Mouse (Mus musculus) kidney, embryonic 15.5 days (tissue): ENCODE data around the gene Slc22a20. TPM values are rescaled to one million over a fixed set of nuclear protein-coding genes. Genes with fewer than 3 reads are reported as not detected.

Experiments used
- ATAC-seq: fragments of 200-750 bp; cut with Nextera tagmentation; replicated peaks from 2 replicates; pipeline ENCODE4 v1.8.0; 2017; ENCODE audit warnings: moderate TSS enrichment; ENCODE audit not compliant: low FRiP score
- H3K27ac ChIP-seq: fragments of 300-500 bp; sonication (generic); 2 replicates; pipeline ENCODE4 v1.5.1; 2015; ENCODE audit warnings: mild to moderate bottlenecking, inconsistent platforms
- H3K27me3 ChIP-seq: fragments of 300-500 bp; sonication (generic); 2 replicates; pipeline ENCODE4 v1.6.1; 2015; ENCODE audit warnings: inconsistent platforms
- H3K36me3 ChIP-seq: fragments of 300-500 bp; sonication (generic); 2 replicates; pipeline ENCODE4 v1.6.1; 2015; ENCODE audit warnings: inconsistent platforms
- H3K4me1 ChIP-seq: fragments of 300-500 bp; sonication (generic); 2 replicates; pipeline ENCODE4 v1.6.1; 2015; ENCODE audit warnings: inconsistent platforms
- H3K4me2 ChIP-seq: fragments of 300-500 bp; sonication (generic); 2 replicates; pipeline ENCODE4 v1.6.1; 2015; ENCODE audit warnings: moderate library complexity, mild to moderate bottlenecking, inconsistent platforms
- H3K4me3 ChIP-seq: fragments of 300-500 bp; sonication (generic); replicated peaks from 2 replicates; pipeline ENCODE4 v1.5.1; 2015; ENCODE audit warnings: mild to moderate bottlenecking, inconsistent platforms
- H3K9ac ChIP-seq: fragments of 300-500 bp; sonication (generic); 2 replicates; pipeline ENCODE4 v1.6.1; 2015; ENCODE audit warnings: mild to moderate bottlenecking, inconsistent platforms
- H3K9me3 ChIP-seq: fragments of 300-500 bp; sonication (generic); replicated peaks from 2 replicates; pipeline ENCODE4 v1.6.1; 2016; ENCODE audit warnings: inconsistent platforms
- WGBS: fragments of 180-500 bp; shearing (Covaris S2); methylation state at CpG from one replicate; pipeline ENCODE4 v1.1.7; 2015; ENCODE audit warnings: mixed read lengths; 5-methylcytosine and 5-hydroxymethylcytosine counted together
- polyA plus RNA-seq: library from polyadenylated mRNA; unstranded; fragments of >200 nt; fragmentation: Nextera tagmentation; extraction: Ambion mirVana; gene quantifications from 2 replicates; pipeline ENCODE4 v1.2.1, GENCODE M21; 2015

The Slc22a20 gene
- polyA plus RNA-seq, 1 experiment from 2014 or later = not detected

DNA sequence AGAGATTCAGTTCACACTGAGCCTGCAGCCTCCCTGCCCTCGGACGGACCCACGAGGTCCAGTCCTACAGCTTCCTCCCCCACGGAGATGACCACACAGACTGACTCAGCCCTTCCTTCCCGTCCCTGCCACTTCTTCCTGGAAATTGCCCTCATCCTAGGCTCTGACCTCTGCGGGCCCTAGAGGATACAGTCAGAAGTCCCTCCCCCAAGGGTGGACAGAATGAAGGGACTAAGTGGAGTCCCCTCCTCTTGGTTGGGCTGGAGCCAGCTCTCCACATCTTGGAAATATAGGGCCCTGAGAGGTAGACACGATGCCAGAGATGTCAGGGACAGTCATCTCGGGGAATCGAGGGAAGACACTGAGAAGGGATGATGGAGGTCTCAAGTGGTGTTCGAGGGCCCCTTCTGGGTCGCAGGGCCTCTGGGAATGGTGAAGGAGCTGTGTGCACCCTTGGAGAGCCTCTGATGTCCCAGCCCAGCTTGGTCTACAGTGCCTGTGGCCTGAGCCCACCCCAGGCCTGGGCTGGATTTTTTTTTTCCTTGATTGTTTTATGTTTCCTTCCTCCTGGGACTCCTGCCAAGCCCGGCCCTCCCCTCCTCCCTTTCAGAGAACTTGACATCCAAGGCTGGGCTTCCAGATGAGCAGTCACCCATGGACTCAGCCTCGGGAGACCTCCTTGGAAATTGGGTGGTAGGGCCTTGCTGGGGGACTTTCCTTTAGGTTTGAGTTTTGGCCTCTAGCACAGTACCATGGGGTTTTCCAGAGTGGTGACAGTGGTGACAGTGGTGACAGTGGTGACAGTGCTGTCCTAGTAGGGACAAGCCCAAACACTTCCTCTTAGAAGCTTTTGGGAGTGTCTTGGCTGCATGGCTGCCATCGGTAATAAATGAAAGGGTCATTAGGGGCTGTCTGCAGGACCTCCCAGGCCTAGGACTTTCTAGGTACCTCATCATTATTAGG is 56.0 kb downstream of the Slc22a20 start:
- no peak overlapping the region for H3K4me3 ChIP-seq
- H3K4me1 ChIP-seq = peaks cover 61% of the 10 kb centered on the region
- H3K9me3 ChIP-seq = no peaks in the 10 kb centered on the region
- ATAC-seq = peak; percentile 38
- no peak overlapping the region for H3K9ac ChIP-seq
- peaks cover 4% of the 10 kb centered on the region; the same call in 1 of the 2 replicates for H3K27me3 ChIP-seq
- H3K27ac ChIP-seq = peak overlapping the region; percentile 93
- 29% methylated on average over 14 of the region's 14 CpGs for WGBS
- no peaks in the 10 kb centered on the region for H3K36me3 ChIP-seq
- peak overlapping the region; percentile 20 for H3K4me2 ChIP-seq

DNA sequence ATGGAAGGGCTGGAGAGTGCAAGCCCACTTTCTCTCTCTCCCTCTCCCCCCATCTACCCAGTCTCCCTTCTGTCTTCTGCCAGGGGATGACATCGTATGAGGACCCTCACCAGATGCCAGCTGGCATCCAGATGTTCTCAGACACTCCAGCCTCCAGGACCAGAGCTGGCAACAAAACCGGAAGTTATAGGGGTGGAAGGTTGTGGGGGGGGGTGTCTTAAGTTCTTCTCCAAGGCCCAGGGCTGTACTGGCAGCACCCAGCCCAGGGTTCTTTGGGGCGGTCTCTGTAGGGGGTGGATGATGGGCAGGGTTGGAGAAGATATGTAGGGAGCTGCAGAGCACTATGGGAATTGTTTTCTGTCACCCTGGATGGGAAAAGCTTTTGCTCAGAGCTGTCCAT is 57.4 kb downstream of the Slc22a20 start:
- WGBS = 56% methylated on average over 3 of the region's 3 CpGs
- peak overlapping the region; percentile 29 for H3K4me2 ChIP-seq
- H3K9me3 ChIP-seq = no peaks in the 10 kb centered on the region
- no peaks in the 10 kb centered on the region for H3K36me3 ChIP-seq
- peaks cover 61% of the 10 kb centered on the region for H3K4me1 ChIP-seq
- H3K27ac ChIP-seq = peak overlapping the region; percentile 93
- no peak for ATAC-seq
- H3K9ac ChIP-seq = no peak overlapping the region
- no peak overlapping the region for H3K4me3 ChIP-seq
- peaks cover 4% of the 10 kb centered on the region; the same call in 1 of the 2 replicates for H3K27me3 ChIP-seq

DNA sequence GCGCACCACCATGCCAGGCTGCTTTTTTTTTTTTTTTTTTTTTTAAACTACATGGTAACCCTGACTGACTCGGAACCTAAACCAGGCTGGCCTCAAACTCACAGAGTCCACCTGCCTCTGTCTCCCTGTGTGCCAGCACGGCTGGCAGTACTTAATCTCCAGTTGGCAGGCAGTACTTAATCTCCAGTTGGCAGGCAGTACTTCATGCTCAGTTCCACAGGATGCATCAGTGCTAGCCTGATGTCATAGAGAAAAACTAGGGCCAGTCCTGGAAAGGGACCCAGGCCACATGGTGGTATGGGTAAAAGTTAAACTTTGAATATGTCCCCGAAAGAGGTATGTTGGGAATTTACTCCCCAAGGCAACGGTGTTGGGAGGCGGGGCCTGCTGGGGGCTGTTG is 57.8 kb downstream of the Slc22a20 start:
- H3K9ac ChIP-seq = no peak overlapping the region
- no peak overlapping the region; the same call in 1 of the 2 replicates for H3K4me2 ChIP-seq
- peak overlapping the region; percentile 93; the same call in 1 of the 2 replicates for H3K27ac ChIP-seq
- no peaks in the 10 kb centered on the region for H3K36me3 ChIP-seq
- WGBS = 50% methylated on average over 6 of the region's 6 CpGs
- ATAC-seq = no peak
- no peak overlapping the region for H3K4me3 ChIP-seq
- peaks cover 4% of the 10 kb centered on the region; the same call in 1 of the 2 replicates for H3K27me3 ChIP-seq
- H3K9me3 ChIP-seq = no peaks in the 10 kb centered on the region
- H3K4me1 ChIP-seq = peaks cover 65% of the 10 kb centered on the region

DNA sequence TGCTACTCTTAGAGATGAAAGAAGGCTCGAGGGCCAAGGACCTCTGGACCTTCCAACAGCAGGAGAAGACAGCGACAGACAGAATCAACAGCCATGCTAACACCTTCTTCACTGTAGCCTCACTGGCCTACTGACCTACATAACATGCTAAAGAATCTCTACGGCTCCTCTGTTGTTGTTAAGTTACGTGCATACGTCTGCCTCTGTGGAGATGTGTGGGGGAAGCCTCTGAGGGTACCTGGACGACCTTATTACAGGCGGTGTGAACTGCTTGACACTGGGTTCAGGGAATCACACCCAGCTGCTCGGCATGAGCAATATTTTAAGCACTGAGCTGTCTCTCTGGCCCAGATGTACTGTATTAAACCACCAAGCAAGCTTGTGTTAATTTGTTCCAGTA is 58.4 kb downstream of the Slc22a20 start:
- H3K27ac ChIP-seq = peak overlapping the region; percentile 45
- H3K9me3 ChIP-seq = no peaks in the 10 kb centered on the region
- no peak overlapping the region for H3K4me2 ChIP-seq
- peaks cover 4% of the 10 kb centered on the region; the same call in 1 of the 2 replicates for H3K27me3 ChIP-seq
- H3K4me3 ChIP-seq = no peak overlapping the region
- WGBS = 47% methylated on average over 8 of the region's 8 CpGs
- H3K4me1 ChIP-seq = peaks cover 70% of the 10 kb centered on the region
- no peak overlapping the region for H3K9ac ChIP-seq
- no peak for ATAC-seq
- H3K36me3 ChIP-seq = no peaks in the 10 kb centered on the region

DNA sequence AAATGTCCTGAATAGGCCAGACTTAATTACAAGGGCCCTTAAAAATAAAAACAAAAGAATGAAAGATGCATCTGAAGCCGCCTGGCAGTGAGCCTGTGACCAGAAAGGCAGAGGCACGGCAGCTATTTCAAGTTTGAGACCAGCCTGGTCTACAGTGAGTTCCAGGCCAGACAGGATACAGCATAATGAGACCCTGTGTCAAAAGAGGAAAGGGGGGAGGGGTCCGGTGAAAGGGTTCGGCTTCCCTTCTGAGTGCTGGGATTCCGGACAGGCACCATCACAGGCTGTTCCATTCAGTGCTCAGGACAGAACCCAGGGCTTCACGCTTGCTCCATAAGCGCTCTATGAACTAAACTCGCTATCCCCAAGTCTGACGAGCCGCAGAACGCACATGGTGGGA is 58.9 kb downstream of the Slc22a20 start:
- H3K4me3 ChIP-seq = no peak overlapping the region
- no peak for ATAC-seq
- peak overlapping the region; percentile 45 for H3K27ac ChIP-seq
- no peaks in the 10 kb centered on the region for H3K36me3 ChIP-seq
- no peak overlapping the region for H3K9ac ChIP-seq
- 49% methylated on average over 11 of the region's 11 CpGs for WGBS
- H3K27me3 ChIP-seq = peaks cover 4% of the 10 kb centered on the region; the same call in 1 of the 2 replicates
- no peak overlapping the region for H3K4me2 ChIP-seq
- no peaks in the 10 kb centered on the region for H3K9me3 ChIP-seq
- peaks cover 75% of the 10 kb centered on the region for H3K4me1 ChIP-seq

DNA sequence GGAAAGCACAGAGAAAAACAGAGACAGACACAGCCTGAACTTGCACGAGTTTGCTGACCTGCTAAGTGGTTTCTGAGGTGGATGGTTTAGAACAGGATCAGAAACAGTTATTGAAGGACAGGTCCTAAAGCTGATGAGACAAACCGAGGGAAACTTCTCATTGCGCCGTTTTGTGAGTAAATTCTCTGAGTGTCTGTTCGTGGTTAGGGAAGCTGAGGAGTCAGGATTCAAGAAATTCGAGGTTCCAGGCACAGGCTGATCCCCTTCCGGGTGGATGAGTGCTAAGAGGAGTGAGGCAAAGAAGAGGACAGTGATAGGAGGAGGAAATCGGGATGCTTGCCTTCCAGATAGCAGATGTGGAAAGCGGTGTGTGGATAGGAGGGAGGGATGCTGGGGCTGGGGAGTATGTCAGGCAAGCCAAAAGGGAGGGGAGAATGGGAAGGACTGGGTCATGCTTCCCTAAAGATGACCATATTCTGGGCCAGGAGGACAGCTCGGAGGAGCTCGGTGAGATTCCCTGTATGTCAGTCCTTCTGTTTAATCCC is 60.6 kb downstream of the Slc22a20 start:
- Histone ChIP-seq H3K9me3 (no peaks in the 10 kb centered on the region), H3K4me2 (peak overlapping the region; percentile 74), H3K36me3 (peaks cover 8% of the 10 kb centered on the region; the same call in 1 of the 2 replicates), H3K27me3 (peaks cover 4% of the 10 kb centered on the region; the same call in 1 of the 2 replicates), H3K9ac (0 out of 2 replicates have a peak overlapping the region, but pooled peaks have one; percentile 8), H3K4me3 (peak overlapping the region; percentile 53), H3K4me1 (peaks cover 75% of the 10 kb centered on the region), H3K27ac (peak overlapping the region; percentile 87)
- ATAC-seq = no peak
- WGBS = 24% methylated on average over 11 of the region's 11 CpGs

DNA sequence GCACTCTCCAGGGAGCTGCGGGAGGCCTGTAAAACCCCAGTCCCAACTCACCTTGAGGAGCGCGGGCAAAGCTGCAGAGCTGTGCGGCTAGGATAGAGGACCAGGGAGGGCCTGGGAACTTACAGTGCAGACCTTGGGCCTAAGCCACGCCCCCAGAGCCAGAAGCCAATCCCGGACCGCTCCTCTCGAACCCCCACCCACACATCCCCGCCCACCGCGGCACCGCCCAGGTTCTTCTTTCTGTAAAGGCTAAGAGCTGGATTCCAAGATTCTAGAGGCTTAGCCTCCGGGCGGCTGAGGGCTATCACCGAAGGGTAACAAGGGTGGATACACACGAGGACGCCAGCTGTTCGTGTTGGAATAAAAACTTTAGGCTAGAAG is 61.2 kb downstream of the Slc22a20 start, which contains the start of gene Cdc42ep2:
Gene Cdc42ep2 (minus strand): TSS at position 104 of the 381 bp plus-strand sequence.
- Histone ChIP-seq H3K4me3 (peak within 1 kb of the TSS; percentile 53), H3K4me1 (peaks cover 68% of the 10 kb centered on the region), H3K27me3 (peaks cover 4% of the 10 kb centered on the region; the same call in 1 of the 2 replicates), H3K4me2 (peak within 1 kb of the TSS; percentile 74), H3K9ac (peak within 1 kb of the TSS; percentile 52), H3K36me3 (peaks cover 14% of the 10 kb centered on the region; the same call in 1 of the 2 replicates), H3K27ac (peak within 1 kb of the TSS; percentile 87), H3K9me3 (no peaks in the 10 kb centered on the region)
- ATAC-seq = peak; percentile 93
- under 1% methylated on average over 18 of the region's 18 CpGs for WGBS

DNA sequence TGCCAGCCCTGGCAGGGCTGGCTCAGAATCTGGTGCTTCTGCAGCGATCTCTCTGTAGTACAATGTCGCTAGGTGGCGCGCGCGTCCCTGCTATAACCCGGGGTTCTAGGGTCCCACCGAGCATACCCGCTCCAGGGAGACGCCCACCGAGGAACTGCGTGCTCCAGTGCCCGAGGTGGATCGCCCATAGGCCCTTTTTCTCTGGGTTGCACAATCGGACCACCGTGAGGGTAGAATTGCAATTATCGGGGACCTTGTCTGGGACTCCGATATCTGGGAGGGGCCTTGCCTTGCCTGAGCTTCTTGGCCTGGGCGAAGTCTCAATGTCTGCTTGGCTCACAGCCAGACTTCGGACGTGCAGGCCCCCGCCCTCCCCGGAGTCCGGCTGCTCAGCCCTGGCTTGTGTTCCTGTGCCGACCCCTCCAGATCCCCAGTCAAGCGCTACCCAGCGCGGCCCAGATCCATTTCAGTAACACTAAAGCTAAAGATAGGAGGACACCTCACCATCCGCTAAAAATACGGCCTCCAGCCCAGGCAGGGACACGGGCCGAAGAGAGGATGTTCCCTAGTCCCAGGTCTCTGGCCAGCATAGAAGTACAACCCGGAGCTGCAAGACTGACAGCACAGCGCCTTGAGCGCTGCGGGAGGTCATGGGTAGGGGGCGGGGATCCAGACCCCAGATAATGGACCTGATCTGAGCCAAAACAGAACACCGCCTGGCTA is 61.8 kb downstream of the Slc22a20 start:
- under 1% methylated on average over 38 of the region's 38 CpGs for WGBS
- peak overlapping the region; percentile 53 for H3K4me3 ChIP-seq
- H3K4me1 ChIP-seq = peaks cover 62% of the 10 kb centered on the region
- ATAC-seq = peak; percentile 68
- H3K27me3 ChIP-seq = peaks cover 4% of the 10 kb centered on the region; the same call in 1 of the 2 replicates
- H3K27ac ChIP-seq = peak overlapping the region; percentile 87
- peaks cover 15% of the 10 kb centered on the region; the same call in 1 of the 2 replicates for H3K36me3 ChIP-seq
- H3K9ac ChIP-seq = peak overlapping the region; percentile 52
- H3K4me2 ChIP-seq = peak overlapping the region; percentile 74
- H3K9me3 ChIP-seq = no peaks in the 10 kb centered on the region

DNA sequence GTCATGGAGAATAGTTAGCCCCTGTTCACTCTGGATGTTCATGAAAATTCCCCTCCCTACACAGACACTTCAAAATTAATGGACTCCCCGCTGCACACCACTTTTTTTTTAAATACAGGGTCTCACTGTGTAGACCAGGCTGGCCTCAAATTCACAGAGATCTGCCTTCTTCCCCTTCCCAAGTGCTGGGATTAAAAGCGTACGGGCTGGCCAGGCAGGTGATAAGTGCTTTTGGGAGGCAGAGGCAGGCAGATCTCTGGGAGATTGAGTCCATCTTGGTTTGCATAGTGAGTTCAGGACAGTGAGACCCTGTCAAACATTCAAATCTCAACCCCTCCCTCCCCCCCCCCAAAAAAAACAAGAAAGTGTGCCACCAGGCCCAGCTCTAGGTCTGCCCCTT is 63.0 kb downstream of the Slc22a20 start:
- Histone ChIP-seq H3K9me3 (no peaks in the 10 kb centered on the region), H3K27ac (peak overlapping the region; percentile 34), H3K9ac (0 out of 2 replicates have a peak overlapping the region, but pooled peaks have one; percentile 14), H3K36me3 (peaks cover 27% of the 10 kb centered on the region), H3K27me3 (peaks cover 4% of the 10 kb centered on the region; the same call in 1 of the 2 replicates), H3K4me1 (peaks cover 50% of the 10 kb centered on the region), H3K4me3 (peak overlapping the region; percentile 53), H3K4me2 (peak overlapping the region; percentile 74)
- 97% methylated on average over 3 of the region's 3 CpGs for WGBS
- ATAC-seq = no peak

DNA sequence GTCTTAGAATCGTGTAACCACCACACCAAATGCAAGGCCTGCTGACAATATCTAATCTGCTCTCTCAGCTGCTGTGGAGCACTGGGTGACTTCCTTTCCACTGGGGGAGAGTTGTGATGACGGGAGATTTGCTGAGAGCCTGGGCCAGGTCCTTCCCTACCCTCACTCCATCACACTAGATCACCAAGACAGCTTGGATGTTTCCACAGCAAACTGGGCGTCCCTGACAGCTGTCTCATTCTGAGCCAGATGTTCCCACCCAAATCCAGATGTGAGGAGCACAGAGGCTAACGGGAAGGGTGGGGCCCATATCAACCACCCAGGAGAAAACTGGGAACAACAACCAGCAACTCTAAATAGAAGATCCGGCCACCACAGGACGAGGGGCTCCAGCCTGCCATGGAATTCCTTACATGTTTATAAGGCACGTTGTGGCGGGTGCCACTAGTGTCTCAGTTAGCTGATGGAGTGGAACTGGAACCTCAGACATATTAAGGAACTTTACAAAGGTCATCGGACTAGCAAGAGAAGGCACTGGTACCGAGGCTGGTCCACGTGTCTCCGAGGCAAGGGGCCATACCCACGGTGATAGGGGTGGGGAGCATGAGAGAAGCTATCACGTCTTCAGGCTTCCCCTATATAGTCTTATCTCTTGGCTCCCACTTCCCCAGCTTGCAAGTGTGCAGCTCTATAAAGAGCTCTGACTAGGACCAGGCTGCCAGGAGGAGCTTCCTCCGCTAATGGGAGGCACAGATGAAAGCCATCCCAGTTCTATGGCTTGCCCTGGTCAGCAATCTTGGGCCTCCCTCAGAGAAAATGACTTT is 63.6 kb downstream of the Slc22a20 start:
- Histone ChIP-seq H3K27ac (peak overlapping the region; percentile 56), H3K4me3 (peak overlapping the region; percentile 53), H3K36me3 (peaks cover 33% of the 10 kb centered on the region), H3K27me3 (peaks cover 4% of the 10 kb centered on the region; the same call in 1 of the 2 replicates), H3K9me3 (no peaks in the 10 kb centered on the region), H3K4me1 (peaks cover 46% of the 10 kb centered on the region), H3K9ac (0 out of 2 replicates have a peak overlapping the region, but pooled peaks have one; percentile 21), H3K4me2 (peak overlapping the region; percentile 74)
- no peak for ATAC-seq
- WGBS = 66% methylated on average over 15 of the region's 15 CpGs
